Mouse (Mus musculus): ENCODE results near the gene Borcs5. TPM values are rescaled to one million over a fixed set of nuclear protein-coding genes. Genes with fewer than 3 reads are reported as not detected.

Borcs5 gene
- polyA plus RNA-seq, 1 experiment from 2014 or later: 20.0 TPM

- no peak overlapping the region for H3K4me2 ChIP-seq (ENCODE audit: low read length)
- no peaks in the 10 kb centered on the region for H3K9me3 ChIP-seq (replicated peaks; ENCODE audit: low read length)
Observed at GRCm38 (mm10) chr6:134723326-134723725, 84.0 kb downstream of the Borcs5 start.

GRCm38 (mm10) chr6:134723833-134724553 is 84.7 kb downstream of the Borcs5 start:
- TF ChIP-seq CTCF (IDR thresholded peaks at IDR 0.05; ENCODE audit: low read depth): no peak
- Histone ChIP-seq H3K36me3 (ENCODE audit: insufficient read depth, low read length) (0 out of 2 replicates have a peak, but pooled peaks cover 18% of the 10 kb centered on the region), H3K9me3 (replicated peaks; ENCODE audit: low read length) (no peaks in the 10 kb centered on the region), H3K9ac (ENCODE audit: low read depth, low read length) (no peak overlapping the region), H3K4me3 (replicated peaks; ENCODE audit: low read depth, low read length) (no peak overlapping the region), H3K27me3 (ENCODE audit: insufficient read depth, low read length) (no peaks in the 10 kb centered on the region), H3K27ac (no peak overlapping the region; the same call in 1 of the 2 replicates), H3K4me1 (replicated peaks; ENCODE audit: insufficient read depth, low read length) (no peaks in the 10 kb centered on the region), H3K4me2 (ENCODE audit: low read length) (no peak overlapping the region)
- WGBS: 78% methylated on average over 9 of the region's 9 CpGs
- ATAC-seq (replicated peaks; ENCODE audit: low FRiP score, low read depth): no peak
- no peak for DNase-seq (ENCODE audit: low spot score)

More at GRCm38 (mm10) chr6:134723326-134723725, 84.0 kb downstream of the Borcs5 start:
- Histone ChIP-seq H3K27me3 (ENCODE audit: insufficient read depth, low read length) (no peaks in the 10 kb centered on the region), H3K27ac (no peak overlapping the region), H3K36me3 (ENCODE audit: insufficient read depth, low read length) (0 out of 2 replicates have a peak, but pooled peaks cover 18% of the 10 kb centered on the region), H3K9ac (ENCODE audit: low read depth, low read length) (no peak overlapping the region), H3K4me3 (replicated peaks; ENCODE audit: low read depth, low read length) (no peak overlapping the region), H3K4me1 (replicated peaks; ENCODE audit: insufficient read depth, low read length) (no peaks in the 10 kb centered on the region)
- DNase-seq (ENCODE audit: low spot score): no peak
- TF ChIP-seq CTCF (IDR thresholded peaks at IDR 0.05; ENCODE audit: low read depth): no peak
- WGBS: 92% methylated on average over 7 of the region's 7 CpGs
- ATAC-seq (replicated peaks; ENCODE audit: low FRiP score, low read depth): no peak

GRCm38 (mm10) chr6:134725406-134725805 is 86.1 kb downstream of the Borcs5 start:
- H3K9me3 ChIP-seq (replicated peaks; ENCODE audit: low read length): no peaks in the 10 kb centered on the region
- H3K4me2 ChIP-seq (ENCODE audit: low read length): no peak overlapping the region
- no peak overlapping the region for H3K27ac ChIP-seq
- no peak for DNase-seq (ENCODE audit: low spot score)
- no peak for TF ChIP-seq CTCF (IDR thresholded peaks at IDR 0.05; ENCODE audit: low read depth)
- ATAC-seq (replicated peaks; ENCODE audit: low FRiP score, low read depth): no peak
- H3K27me3 ChIP-seq (ENCODE audit: insufficient read depth, low read length): no peaks in the 10 kb centered on the region
- H3K4me3 ChIP-seq (replicated peaks; ENCODE audit: low read depth, low read length): no peak overlapping the region
- no peak overlapping the region for H3K9ac ChIP-seq (ENCODE audit: low read depth, low read length)
- H3K4me1 ChIP-seq (replicated peaks; ENCODE audit: insufficient read depth, low read length): no peaks in the 10 kb centered on the region
- 0 out of 2 replicates have a peak, but pooled peaks cover 6% of the 10 kb centered on the region for H3K36me3 ChIP-seq (ENCODE audit: insufficient read depth, low read length)

- H3K27ac ChIP-seq: no peak overlapping the region
- H3K9ac ChIP-seq (ENCODE audit: low read depth, low read length): no peak overlapping the region
- TF ChIP-seq CTCF (IDR thresholded peaks at IDR 0.05; ENCODE audit: low read depth): no peak
- 85% methylated on average over 3 of the region's 3 CpGs for WGBS
- H3K36me3 ChIP-seq (ENCODE audit: insufficient read depth, low read length): 0 out of 2 replicates have a peak, but pooled peaks cover 2% of the 10 kb centered on the region
- H3K9me3 ChIP-seq (replicated peaks; ENCODE audit: low read length): no peaks in the 10 kb centered on the region
- ATAC-seq (replicated peaks; ENCODE audit: low FRiP score, low read depth) (no peak), DNase-seq (ENCODE audit: low spot score) (no peak)
- no peaks in the 10 kb centered on the region for H3K27me3 ChIP-seq (ENCODE audit: insufficient read depth, low read length)
- H3K4me2 ChIP-seq (ENCODE audit: low read length): no peak overlapping the region
- no peaks in the 10 kb centered on the region for H3K4me1 ChIP-seq (replicated peaks; ENCODE audit: insufficient read depth, low read length)
- H3K4me3 ChIP-seq (replicated peaks; ENCODE audit: low read depth, low read length): no peak overlapping the region
Observed at GRCm38 (mm10) chr6:134730978-134731377, 91.7 kb downstream of the Borcs5 start.

GRCm38 (mm10) chr6:134732813-134733212 is 93.5 kb downstream of the Borcs5 start:
- H3K27me3 ChIP-seq (ENCODE audit: insufficient read depth, low read length): no peaks in the 10 kb centered on the region
- H3K27ac ChIP-seq: no peak overlapping the region
- H3K9me3 ChIP-seq (replicated peaks; ENCODE audit: low read length): no peaks in the 10 kb centered on the region
- H3K4me3 ChIP-seq (replicated peaks; ENCODE audit: low read depth, low read length): no peak overlapping the region
- 91% methylated on average over 8 of the region's 8 CpGs for WGBS
- H3K4me1 ChIP-seq (replicated peaks; ENCODE audit: insufficient read depth, low read length): no peaks in the 10 kb centered on the region
- no peak for TF ChIP-seq CTCF (IDR thresholded peaks at IDR 0.05; ENCODE audit: low read depth)
- H3K36me3 ChIP-seq (ENCODE audit: insufficient read depth, low read length): 0 out of 2 replicates have a peak, but pooled peaks cover 6% of the 10 kb centered on the region
- H3K4me2 ChIP-seq (ENCODE audit: low read length): no peak overlapping the region
- H3K9ac ChIP-seq (ENCODE audit: low read depth, low read length): no peak overlapping the region
- DNase-seq (ENCODE audit: low spot score): no peak
- no peak for ATAC-seq (replicated peaks; ENCODE audit: low FRiP score, low read depth)

- H3K9me3 ChIP-seq (replicated peaks; ENCODE audit: low read length): no peaks in the 10 kb centered on the region
- no peak for ATAC-seq (replicated peaks; ENCODE audit: low FRiP score, low read depth)
- no peak overlapping the region for H3K27ac ChIP-seq
- TF ChIP-seq CTCF (IDR thresholded peaks at IDR 0.05; ENCODE audit: low read depth): no peak
- DNase-seq (ENCODE audit: low spot score): no peak
- no peak overlapping the region for H3K4me2 ChIP-seq (ENCODE audit: low read length)
- H3K27me3 ChIP-seq (ENCODE audit: insufficient read depth, low read length): no peaks in the 10 kb centered on the region
- H3K36me3 ChIP-seq (ENCODE audit: insufficient read depth, low read length): peaks cover 8% of the 10 kb centered on the region; the same call in 1 of the 2 replicates
- no peak overlapping the region for H3K4me3 ChIP-seq (replicated peaks; ENCODE audit: low read depth, low read length)
- 87% methylated on average over 5 of the region's 5 CpGs for WGBS
- H3K4me1 ChIP-seq (replicated peaks; ENCODE audit: insufficient read depth, low read length): no peaks in the 10 kb centered on the region
- H3K9ac ChIP-seq (ENCODE audit: low read depth, low read length): no peak overlapping the region
Observed at GRCm38 (mm10) chr6:134733800-134734221, 94.5 kb downstream of the Borcs5 start.

Measured in kidney, postnatal 0 days (tissue).